Mouse (Mus musculus) frontal cortex, adult 2 months (tissue): ENCODE data around the gene Aebp1. TPM values are rescaled to one million over a fixed set of nuclear protein-coding genes. Genes with fewer than 3 reads are reported as not detected.

Source experiments
- DNase-seq, 2 experiments: peaks; one replicate each; pipeline ENCODE4 v3.0.0; 2022; ENCODE audit warnings: low spot score in 1 of 2; ENCODE audit errors: extremely low spot score in 1 of 2
- polyA plus RNA-seq: library from polyadenylated mRNA; depleted of rRNA; stranded (reverse); fragments of >200 nt; gene quantifications from 2 replicates; pipeline ENCODE4 v1.2.3, GENCODE M21; 2012; rRNA removed

The Aebp1 gene
- polyA plus RNA-seq: 15.8 and 20.3 TPM in 2 replicates

- DNase-seq: no peak
Measured at GRCm38 (mm10) chr11:5861678-5862393, at the start of gene Aebp1. Gene Aebp1, plus strand, starts transcription at chr11:5861947.

GRCm38 (mm10) chr11:5813381-5813780, 48.4 kb upstream of the Aebp1 start:
- no peak for DNase-seq

- DNase-seq: no peak
Measured at GRCm38 (mm10) chr11:5819223-5819622, 42.5 kb upstream of the Aebp1 start.

GRCm38 (mm10) chr11:5825432-5825831, 36.3 kb upstream of the Aebp1 start:
- no peak for DNase-seq

- no peak for DNase-seq
Measured at GRCm38 (mm10) chr11:5827931-5828330, 33.8 kb upstream of the Aebp1 start.

GRCm38 (mm10) chr11:5828509-5829191, 33.1 kb upstream of the Aebp1 start:
- no peak for DNase-seq

GRCm38 (mm10) chr11:5829327-5829726, 32.4 kb upstream of the Aebp1 start:
- no peak for DNase-seq

GRCm38 (mm10) chr11:5834506-5834905, 27.2 kb upstream of the Aebp1 start:
- DNase-seq: no peak

GRCm38 (mm10) chr11:5835057-5835456, 26.7 kb upstream of the Aebp1 start:
- DNase-seq: peak in 1 of 2 experiments; percentile 19

- DNase-seq: no peak
Measured at GRCm38 (mm10) chr11:5836126-5836525, 25.6 kb upstream of the Aebp1 start.

GRCm38 (mm10) chr11:5837251-5838246, 24.2 kb upstream of the Aebp1 start, which contains the start of gene Polm:
Gene Polm, minus strand, starts transcription at chr11:5838016.
- peak; percentile 69 to 87 for DNase-seq

- DNase-seq: no peak
Measured at GRCm38 (mm10) chr11:5840346-5840745, 21.4 kb upstream of the Aebp1 start.

- DNase-seq: no peak
Measured at GRCm38 (mm10) chr11:5841751-5842150, 20.0 kb upstream of the Aebp1 start.

- no peak for DNase-seq
Measured at GRCm38 (mm10) chr11:5843131-5843530, 18.6 kb upstream of the Aebp1 start.

- DNase-seq: no peak
Measured at GRCm38 (mm10) chr11:5846639-5847345, 15.0 kb upstream of the Aebp1 start.

- DNase-seq: peak; percentile 41 to 61
Measured at GRCm38 (mm10) chr11:5848741-5849140, 13.0 kb upstream of the Aebp1 start.

- DNase-seq: no peak
Measured at GRCm38 (mm10) chr11:5849316-5849715, 12.4 kb upstream of the Aebp1 start.

- DNase-seq: no peak
Measured at GRCm38 (mm10) chr11:5850452-5850851, 11.3 kb upstream of the Aebp1 start.

- DNase-seq: no peak
Measured at GRCm38 (mm10) chr11:5851021-5851736, 10.6 kb upstream of the Aebp1 start.

GRCm38 (mm10) chr11:5852314-5852713, 9.4 kb upstream of the Aebp1 start:
- DNase-seq: no peak
